Mouse (Mus musculus) gastrocnemius, adult 2 months (tissue): ENCODE results near the gene Snx20. TPM values are rescaled to one million over a fixed set of nuclear protein-coding genes. Genes with fewer than 3 reads are reported as not detected.
"Not testable (repeated sequence)": the region's sequence is repeated elsewhere in the genome, so short reads cannot be mapped to it uniquely, and the experiment has no call there.

ENCODE experiments used
- DNase-seq: peaks from one replicate; pipeline ENCODE4 v3.0.0; 2022
- H3K27ac ChIP-seq: fragments of 200-600 bp; 2 replicates; pipeline ENCODE4 v1.8.1; 2022; ENCODE audit warnings: mild to moderate bottlenecking
- H3K4me3 ChIP-seq: fragments of 200-600 bp; 2 replicates; pipeline ENCODE4 v1.8.1; 2022; ENCODE audit warnings: mild to moderate bottlenecking, moderate library complexity
- CTCF ChIP-seq: fragments of 200-600 bp; IDR thresholded peaks from 2 replicates; pipeline ENCODE4 v1.8.1; 2022; ENCODE audit warnings: antibody characterized with exemption, mild to moderate bottlenecking, moderate library complexity
- intact Hi-C: fragments of 180-260 bp; cut with DNase I; formaldehyde crosslinking; loops from one replicate; pipeline ENCODE4 v1.15.1; 2025
- total RNA-seq, 2 experiments: library from RNA; stranded (reverse); gene quantifications; 2 replicates each; pipeline ENCODE4 v1.2.3; 2021

Snx20 gene
- total RNA-seq, 2 experiments from 2014 or later, result 0.28 TPM; not detected in 1

DNA sequence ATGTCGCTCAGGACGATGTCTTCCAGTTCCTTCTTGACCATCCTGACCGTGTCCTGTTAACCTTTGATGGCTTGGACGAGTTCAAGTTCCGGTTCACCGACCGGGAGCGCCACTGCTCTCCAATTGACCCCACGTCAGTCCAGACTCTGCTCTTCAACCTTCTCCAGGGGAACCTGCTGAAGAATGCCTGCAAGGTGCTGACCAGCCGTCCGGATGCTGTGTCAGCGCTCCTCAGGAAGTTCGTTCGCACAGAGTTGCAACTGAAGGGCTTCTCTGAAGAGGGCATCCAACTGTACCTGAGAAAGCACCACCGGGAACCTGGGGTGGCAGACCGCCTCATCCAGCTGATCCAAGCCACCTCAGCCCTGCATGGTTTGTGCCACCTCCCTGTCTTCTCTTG is 28.2 kb upstream of the Snx20 start:
- no peak for TF ChIP-seq CTCF
- H3K27ac ChIP-seq, result no peak overlapping the region
- intact Hi-C loops, result no loop called here
- no peak overlapping the region for H3K4me3 ChIP-seq
- no peak for DNase-seq

GRCm38 (mm10) chr8:88662401-88662821 is 26.5 kb upstream of the Snx20 start:
- no peak for TF ChIP-seq CTCF
- Histone ChIP-seq H3K27ac (no peak overlapping the region), H3K4me3 (no peak overlapping the region)
- intact Hi-C loops, result no loop called here
- no peak for DNase-seq

DNA sequence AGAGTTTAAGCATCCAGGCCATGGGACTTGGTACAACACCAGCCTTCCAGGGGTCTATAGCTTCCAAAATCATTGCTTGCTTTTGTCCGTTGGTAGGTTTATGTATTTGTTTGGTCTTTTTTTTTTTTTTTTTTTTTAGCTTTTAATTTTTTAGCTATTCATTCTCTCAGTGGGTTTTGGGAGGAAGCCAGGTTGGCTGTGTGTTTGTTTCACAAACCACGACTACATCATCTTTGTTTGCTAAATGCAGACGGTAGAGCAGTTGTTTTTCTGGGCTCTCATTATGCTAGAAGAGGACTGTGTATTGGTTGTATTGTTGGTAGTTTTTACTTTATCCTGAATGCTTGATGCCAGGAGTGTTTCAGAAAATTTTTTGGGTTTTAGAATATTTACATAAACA is 23.9 kb upstream of the Snx20 start:
- no peak for DNase-seq
- TF ChIP-seq CTCF, result no peak
- Histone ChIP-seq H3K27ac (no peak overlapping the region), H3K4me3 (no peak overlapping the region)
- intact Hi-C loops, result no loop called here

- intact Hi-C loops, result no loop called here
- no peak for DNase-seq
- no peak for TF ChIP-seq CTCF
- no peak overlapping the region for H3K27ac ChIP-seq
- no peak overlapping the region for H3K4me3 ChIP-seq
Measured at GRCm38 (mm10) chr8:88655334-88655733, 19.4 kb upstream of the Snx20 start.

- DNase-seq, intact Hi-C loops: not testable (repeated sequence)
- Histone ChIP-seq H3K4me3 (peak overlapping the region; percentile 44), H3K27ac (peak overlapping the region; percentile 58)
Measured at GRCm38 (mm10) chr8:88651122-88651521, 15.2 kb upstream of the Snx20 start.

- no peak for DNase-seq
- Histone ChIP-seq H3K4me3 (peak overlapping the region; percentile 44; the same call in 1 of the 2 replicates), H3K27ac (peak overlapping the region; percentile 58; the same call in 1 of the 2 replicates)
- intact Hi-C loops, result no loop called here
- no peak for TF ChIP-seq CTCF
Measured at GRCm38 (mm10) chr8:88650016-88650708, 14.2 kb upstream of the Snx20 start.

DNA sequence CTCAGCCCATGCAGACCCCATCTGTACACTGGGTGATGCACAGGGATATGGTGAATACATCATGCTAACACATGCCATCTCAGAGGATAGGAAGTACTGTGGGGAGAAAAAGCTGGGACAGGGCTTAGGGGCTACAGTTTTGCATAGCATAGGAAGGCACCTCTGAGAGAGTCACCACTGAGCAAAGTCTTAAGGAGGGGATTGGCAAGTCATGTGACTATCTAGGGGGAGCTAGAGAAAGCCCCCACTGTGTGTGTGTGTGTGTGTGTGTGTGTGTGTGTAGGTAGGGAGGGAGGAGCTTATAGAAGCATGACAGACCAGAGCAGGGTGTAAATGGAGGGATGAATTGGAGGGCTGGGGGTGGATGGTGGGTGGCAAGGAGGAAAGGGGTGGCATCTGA is 12.4 kb upstream of the Snx20 start:
- no peak for TF ChIP-seq CTCF
- no peak for DNase-seq
- intact Hi-C loops, result loop anchor here (5.0 kb wide), 1 partner anchor 49 kb away; the partner anchor contains the start of gene Cyld
- H3K4me3 ChIP-seq, result peak overlapping the region; percentile 77
- H3K27ac ChIP-seq, result no peak overlapping the region

GRCm38 (mm10) chr8:88646837-88647778 is 11.2 kb upstream of the Snx20 start, which contains the start of gene Nod2:
TSS of gene Nod2 (plus strand) at chr8:88647315.
- no peak for TF ChIP-seq CTCF
- intact Hi-C loops, result loop anchor here (5.0 kb wide), 1 partner anchor 50 kb away; the partner anchor contains the start of gene Cyld
- H3K4me3 ChIP-seq, result peak within 1 kb of the TSS; percentile 77
- H3K27ac ChIP-seq, result peak within 1 kb of the TSS; percentile 79
- DNase-seq, result peak; percentile 89

- DNase-seq, result no peak
- intact Hi-C loops, result no loop called here
- Histone ChIP-seq H3K27ac (no peak overlapping the region), H3K4me3 (no peak overlapping the region)
- no peak for TF ChIP-seq CTCF
Measured at GRCm38 (mm10) chr8:88642734-88643564, 7.0 kb upstream of the Snx20 start.

DNA sequence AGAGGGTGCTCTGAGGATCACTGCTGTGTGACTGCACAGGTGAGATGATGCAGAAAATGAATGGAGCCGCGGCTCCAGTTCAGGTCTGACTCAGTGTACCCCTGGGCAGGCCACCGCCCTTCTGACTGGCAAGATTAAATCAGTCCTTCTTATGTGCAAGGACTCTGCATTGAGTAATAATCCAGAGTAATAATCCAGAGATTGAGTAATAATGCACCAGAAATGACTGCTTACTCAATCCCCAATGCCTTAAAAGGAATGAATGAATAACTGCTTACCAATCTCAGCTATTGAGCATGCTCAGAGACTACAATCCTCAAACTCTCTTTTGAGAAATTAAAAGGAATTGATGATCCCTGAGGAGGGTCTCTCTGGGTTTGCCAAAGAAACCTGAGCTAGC is 3.0 kb upstream of the Snx20 start:
- DNase-seq, result no peak
- intact Hi-C loops, result no loop called here
- TF ChIP-seq CTCF, result no peak
- Histone ChIP-seq H3K27ac (no peak overlapping the region), H3K4me3 (no peak overlapping the region)

DNA sequence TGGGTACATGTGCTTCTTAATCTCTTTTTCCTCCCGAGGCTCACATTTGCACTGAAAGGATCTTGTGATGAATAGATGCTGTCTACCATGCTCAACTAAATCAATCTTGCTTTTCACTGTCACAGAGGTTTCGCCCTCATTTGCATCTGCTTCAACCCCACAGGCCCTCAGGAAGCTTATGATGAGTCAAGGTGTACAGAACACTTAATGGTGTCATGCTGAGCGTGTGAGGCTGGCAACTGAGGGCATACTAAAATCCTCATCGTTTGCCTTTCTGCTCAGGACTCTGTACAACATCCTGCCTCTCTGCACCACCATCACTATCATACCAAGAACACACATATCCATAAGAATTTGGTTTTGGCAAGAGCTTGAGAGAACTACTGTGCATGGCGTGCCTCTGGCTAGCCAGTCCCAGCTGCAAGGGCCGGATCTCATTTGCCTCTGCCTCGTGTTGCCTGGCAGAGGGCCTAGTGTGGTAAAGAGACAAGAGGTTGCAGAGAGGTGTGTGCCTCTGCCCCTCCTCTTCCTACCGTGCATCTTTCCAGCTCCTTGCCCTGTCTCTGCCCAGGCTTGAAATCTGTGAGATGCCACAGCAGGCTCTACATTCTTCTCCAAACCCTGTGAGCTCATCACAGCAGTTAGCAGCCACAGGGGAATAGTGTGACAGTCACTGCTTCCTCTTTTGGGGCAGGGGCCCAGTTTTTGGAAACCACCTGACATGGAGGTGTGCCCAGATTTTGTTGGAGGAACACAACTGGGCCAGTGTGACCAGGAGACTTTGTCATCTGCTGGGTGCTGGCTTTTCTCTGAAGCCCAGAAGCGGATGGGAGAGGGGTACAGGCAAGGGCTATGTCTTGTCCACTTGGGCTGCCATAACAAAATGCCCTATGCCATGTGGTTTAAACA is 1.4 kb upstream of the Snx20 start:
- no peak overlapping the region for H3K4me3 ChIP-seq
- no peak for TF ChIP-seq CTCF
- no peak overlapping the region for H3K27ac ChIP-seq
- no peak for DNase-seq
- intact Hi-C loops, result no loop called here
